Mouse (Mus musculus) small intestine, adult 2 months (tissue): ENCODE measurements around the gene Amh. TPM values are rescaled to one million over a fixed set of nuclear protein-coding genes. Genes with fewer than 3 reads are reported as not detected.

Source experiments
- H3K27ac ChIP-seq: fragments of 200-500 bp; 2 replicates; pipeline ENCODE4 v1.5.1; 2012; ENCODE audit warnings: low read depth, low read length, control low read depth, inconsistent platforms; ENCODE audit not compliant: insufficient read depth
- H3K27me3 ChIP-seq: fragments of 200-500 bp; 2 replicates; pipeline ENCODE4 v1.6.1; 2012; ENCODE audit warnings: mild to moderate bottlenecking, moderate library complexity, low read length, inconsistent platforms; ENCODE audit not compliant: control insufficient read depth, insufficient read depth
- H3K36me3 ChIP-seq: fragments of 200-500 bp; 2 replicates; pipeline ENCODE4 v1.6.1; 2012; ENCODE audit warnings: mild to moderate bottlenecking, low read length, control low read depth, inconsistent platforms; ENCODE audit not compliant: control insufficient read depth, insufficient read depth
- H3K4me1 ChIP-seq: fragments of 200-500 bp; 2 replicates; pipeline ENCODE4 v1.6.1; 2012; ENCODE audit warnings: low read length, inconsistent platforms, mixed read lengths; ENCODE audit not compliant: control insufficient read depth, insufficient read depth, insufficient read length
- H3K4me3 ChIP-seq: fragments of 200-500 bp; 2 replicates; pipeline ENCODE4 v1.5.1; 2012; ENCODE audit warnings: low read depth, mild to moderate bottlenecking, control low read depth, inconsistent platforms, low read length, moderate library complexity
- CTCF ChIP-seq: fragments of 200-500 bp; IDR thresholded peaks from 2 replicates; pipeline ENCODE4 v1.5.1; 2012; ENCODE audit warnings: low read depth, mild to moderate bottlenecking, control low read depth, inconsistent platforms, low read length, moderate library complexity, mixed read lengths; ENCODE audit not compliant: insufficient replicate concordance, insufficient read length; ENCODE audit errors: extremely low read depth
- POLR2A ChIP-seq: fragments of 200-500 bp; IDR thresholded peaks from 2 replicates; pipeline ENCODE4 v1.6.1; 2012; ENCODE audit warnings: low read depth, mild to moderate bottlenecking, control low read depth, inconsistent platforms, low read length, moderate library complexity
- WGBS: fragments of 180-500 bp; shearing (Covaris S2); methylation state at CpG from one replicate; pipeline ENCODE4 v1.1.7; 2018; 5-methylcytosine and 5-hydroxymethylcytosine counted together
- polyA plus RNA-seq: library from polyadenylated mRNA; depleted of rRNA; stranded (reverse); fragments of >200 nt; gene quantifications from 2 replicates; pipeline ENCODE4 v1.2.3, GENCODE M21; 2012

The Amh gene
- polyA plus RNA-seq, 1 experiment: 0.87 TPM

DNA sequence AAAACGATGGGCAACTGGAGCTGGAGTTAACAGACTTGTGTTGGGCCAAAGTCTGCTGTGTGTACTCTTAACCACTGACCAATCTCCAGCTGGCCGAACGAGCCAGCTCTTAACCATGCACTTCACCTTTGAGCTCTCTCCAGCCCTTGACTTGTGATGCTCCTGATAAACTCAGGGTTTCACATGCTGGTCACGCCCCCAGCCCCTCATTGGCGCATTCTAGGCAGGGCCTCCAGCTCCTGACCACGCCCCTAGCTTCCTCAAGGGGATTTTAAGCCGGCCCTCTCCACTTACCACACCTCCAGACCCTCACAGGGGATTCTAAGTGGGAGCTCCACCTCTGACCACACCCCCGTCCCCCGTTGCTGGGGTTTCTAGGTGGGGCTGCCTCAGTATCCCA is 26.1 kb downstream of the Amh start:
- no peak for TF ChIP-seq POLR2A
- no peak for TF ChIP-seq CTCF

DNA sequence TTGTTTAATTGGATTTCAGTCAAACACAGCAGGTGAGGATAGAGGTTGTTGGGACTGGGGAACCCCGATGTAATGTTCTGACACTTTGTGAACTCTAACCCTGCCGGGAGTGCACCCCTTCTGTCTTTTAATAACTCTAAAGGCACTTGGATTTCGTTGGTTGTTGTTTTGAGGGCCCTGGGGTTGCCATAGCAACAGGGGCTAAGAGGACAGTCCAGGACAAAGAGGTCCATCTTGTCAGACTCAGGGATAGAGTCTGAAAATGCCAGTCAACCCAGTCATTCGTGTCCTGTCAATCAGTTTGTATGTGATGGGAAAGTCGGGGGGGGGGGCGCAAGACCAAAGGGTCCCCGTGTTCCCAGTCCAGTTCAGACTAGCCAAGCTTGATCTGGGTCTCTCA is 27.8 kb downstream of the Amh start:
- TF ChIP-seq CTCF (no peak), POLR2A (no peak)
- Histone ChIP-seq H3K4me1 (peaks cover 23% of the 10 kb centered on the region), H3K27me3 (peaks cover 22% of the 10 kb centered on the region), H3K27ac (no peak overlapping the region), H3K4me3 (no peak overlapping the region), H3K36me3 (peaks cover 19% of the 10 kb centered on the region)
- 59% methylated on average over 7 of the region's 7 CpGs for WGBS

More for the DNA sequence above, 26.1 kb downstream of the Amh start:
- Histone ChIP-seq H3K36me3 (peaks cover 19% of the 10 kb centered on the region), H3K27ac (no peak overlapping the region), H3K4me3 (no peak overlapping the region), H3K27me3 (peaks cover 22% of the 10 kb centered on the region), H3K4me1 (peaks cover 23% of the 10 kb centered on the region)
- WGBS: 17% methylated on average over 9 of the region's 9 CpGs

DNA sequence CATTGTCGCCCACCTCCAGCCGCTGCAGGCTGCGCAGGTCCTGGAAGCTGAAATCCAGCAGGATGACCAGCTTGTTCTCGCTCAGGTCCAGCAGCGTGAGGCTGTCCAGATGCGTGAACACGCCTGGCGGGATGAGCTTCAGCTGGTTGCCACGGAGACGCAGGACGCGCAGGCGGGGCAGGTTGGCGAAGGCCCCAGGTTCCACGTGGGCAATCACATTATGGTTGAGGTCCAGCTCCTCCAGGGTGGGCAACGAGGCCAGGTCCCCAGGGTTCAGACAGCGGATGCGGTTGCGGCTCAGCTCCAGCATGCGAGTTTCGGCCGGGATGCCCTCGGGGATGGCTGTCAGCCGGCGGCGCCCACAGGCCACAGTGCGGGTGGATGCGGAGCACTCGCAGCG is 30.6 kb downstream of the Amh start:
- Histone ChIP-seq H3K27ac (no peak overlapping the region), H3K27me3 (peaks cover 22% of the 10 kb centered on the region), H3K4me3 (no peak overlapping the region), H3K4me1 (peaks cover 4% of the 10 kb centered on the region), H3K36me3 (no peaks in the 10 kb centered on the region)
- TF ChIP-seq POLR2A (no peak), CTCF (no peak)
- 46% methylated on average over 30 of the region's 30 CpGs for WGBS

DNA sequence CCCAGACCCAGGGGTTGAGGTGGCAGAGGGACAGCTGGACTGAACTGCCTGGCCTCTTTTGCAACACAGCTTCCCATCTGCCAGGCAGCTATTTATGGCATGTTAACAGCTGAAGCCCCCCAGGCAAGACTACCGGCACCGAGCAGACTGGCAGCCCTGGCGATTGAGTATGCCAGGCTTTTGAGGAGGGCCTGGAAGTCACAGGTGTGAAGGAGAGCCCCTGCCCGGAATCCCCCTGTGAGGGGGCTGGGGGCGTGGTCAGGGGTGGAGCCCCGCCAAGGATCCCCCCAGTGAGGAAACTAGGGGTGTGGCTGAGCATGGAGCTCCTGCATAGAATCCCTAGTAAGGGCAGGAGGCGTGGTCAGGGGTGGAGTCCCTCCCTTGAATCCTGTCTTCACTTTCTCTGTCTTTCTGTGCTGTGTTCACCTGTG is 31.9 kb downstream of the Amh start:
- no peak for TF ChIP-seq POLR2A
- no peak for TF ChIP-seq CTCF
- H3K36me3 ChIP-seq: no peaks in the 10 kb centered on the region
- no peaks in the 10 kb centered on the region; the same call in 1 of the 2 replicates for H3K4me1 ChIP-seq
- peaks cover 22% of the 10 kb centered on the region for H3K27me3 ChIP-seq
- H3K27ac ChIP-seq: no peak overlapping the region
- 37% methylated on average over 7 of the region's 7 CpGs for WGBS
- no peak overlapping the region for H3K4me3 ChIP-seq

DNA sequence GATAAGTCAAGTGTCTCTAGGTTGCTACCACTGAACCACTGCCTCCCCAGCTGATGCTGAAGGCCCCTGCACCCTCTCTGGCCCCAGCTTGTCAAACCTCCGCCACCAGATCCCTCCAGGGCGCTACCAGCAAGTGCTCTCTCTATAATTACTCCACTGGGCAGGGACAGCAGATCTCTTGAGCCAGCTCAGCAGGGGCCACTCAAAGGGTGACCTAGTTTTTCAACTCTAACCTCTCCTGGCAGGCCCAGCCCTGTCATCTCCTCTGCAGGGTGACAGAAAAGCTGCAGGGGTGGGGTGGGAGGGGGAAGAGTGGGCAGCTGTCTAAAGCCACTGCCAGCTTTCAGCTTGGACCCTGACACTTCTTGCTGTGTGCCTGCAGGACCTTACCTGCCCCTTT is 32.8 kb downstream of the Amh start:
- no peaks in the 10 kb centered on the region for H3K36me3 ChIP-seq
- TF ChIP-seq POLR2A (no peak), CTCF (no peak)
- no peaks in the 10 kb centered on the region; the same call in 1 of the 2 replicates for H3K4me1 ChIP-seq
- 32% methylated on average over 2 of the region's 2 CpGs for WGBS
- H3K4me3 ChIP-seq: no peak overlapping the region
- no peak overlapping the region for H3K27ac ChIP-seq
- peaks cover 25% of the 10 kb centered on the region for H3K27me3 ChIP-seq

DNA sequence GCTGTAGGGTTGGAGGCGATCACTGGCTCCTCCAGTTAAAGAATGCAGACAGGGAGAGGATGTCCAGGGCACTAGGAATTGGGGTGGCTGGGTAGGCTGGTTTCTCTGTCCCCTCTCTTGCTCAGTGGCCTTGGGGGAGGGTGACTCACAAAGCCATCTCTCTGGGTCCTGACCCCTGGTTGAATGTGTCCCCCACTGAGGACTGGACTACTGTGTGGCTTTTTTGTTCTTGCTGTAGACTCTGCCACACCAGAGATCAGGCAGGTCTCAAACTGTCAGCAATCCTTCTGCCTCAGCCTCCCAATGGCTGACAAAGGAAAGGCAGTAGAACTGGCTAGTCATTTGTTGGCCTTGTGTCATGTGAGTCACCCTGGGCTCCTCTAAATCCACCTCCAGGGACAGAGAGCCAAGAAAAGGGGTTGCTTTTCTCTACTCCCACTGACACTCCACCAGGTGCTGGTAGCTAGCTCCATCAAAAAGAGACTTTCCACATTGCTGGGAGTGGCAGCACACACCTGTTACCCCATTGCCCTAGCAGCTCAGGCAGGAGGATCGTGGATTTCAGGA is 33.4 kb downstream of the Amh start:
- 43% methylated on average over 2 of the region's 2 CpGs for WGBS
- no peaks in the 10 kb centered on the region for H3K36me3 ChIP-seq
- no peaks in the 10 kb centered on the region; the same call in 1 of the 2 replicates for H3K4me1 ChIP-seq
- no peak overlapping the region for H3K27ac ChIP-seq
- no peak overlapping the region for H3K4me3 ChIP-seq
- peaks cover 31% of the 10 kb centered on the region for H3K27me3 ChIP-seq
- no peak for TF ChIP-seq CTCF
- TF ChIP-seq POLR2A: no peak

DNA sequence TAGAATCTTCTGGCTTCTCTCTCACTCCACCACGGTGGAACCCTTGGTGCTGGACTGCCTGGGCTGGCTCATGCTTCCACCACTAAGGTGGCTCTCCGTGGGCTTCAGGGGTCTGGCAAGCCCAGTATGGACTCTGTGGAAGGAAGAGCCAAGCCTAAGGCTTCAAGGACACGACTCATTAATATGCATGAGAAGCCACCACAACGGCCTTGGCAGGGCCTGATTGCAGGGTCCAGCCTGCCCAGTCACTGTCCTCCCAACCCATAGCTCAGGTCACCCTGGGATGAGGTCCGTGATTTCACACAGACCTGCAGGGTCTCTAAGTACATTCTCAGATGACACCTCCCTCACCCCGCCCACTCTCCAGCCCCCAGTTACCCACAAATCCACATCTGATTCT is 34.8 kb downstream of the Amh start:
- peaks cover 30% of the 10 kb centered on the region for H3K27me3 ChIP-seq

More for the DNA sequence above, 34.8 kb downstream of the Amh start:
- Histone ChIP-seq H3K4me3 (no peak overlapping the region), H3K36me3 (no peaks in the 10 kb centered on the region), H3K27ac (no peak overlapping the region), H3K4me1 (peaks cover 4% of the 10 kb centered on the region)
- TF ChIP-seq CTCF (no peak), POLR2A (no peak)
- WGBS: 56% methylated on average over 6 of the region's 6 CpGs
